Mouse (Mus musculus) layer of hippocampus, adult 2 months (tissue): ENCODE results near the gene Fam118a. TPM values are rescaled to one million over a fixed set of nuclear protein-coding genes. Genes with fewer than 3 reads are reported as not detected.
"Not testable (repeated sequence)": the region's sequence is repeated elsewhere in the genome, so short reads cannot be mapped to it uniquely, and the experiment has no call there.

ENCODE experiments used
- DNase-seq, 2 experiments: peaks; one replicate each; pipeline ENCODE4 v3.0.0; 2022; ENCODE audit warnings: low spot score in 2 of 2
- H3K27ac ChIP-seq: fragments of 200-600 bp; 2 replicates; pipeline ENCODE4 v1.8.1; 2022
- H3K4me3 ChIP-seq: fragments of 200-600 bp; 2 replicates; pipeline ENCODE4 v1.8.1; 2022; ENCODE audit warnings: mild to moderate bottlenecking
- CTCF ChIP-seq: fragments of 200-600 bp; conservative IDR thresholded peaks from 2 replicates; pipeline ENCODE4 v1.8.1; 2022; ENCODE audit warnings: antibody characterized with exemption, mild to moderate bottlenecking, moderate library complexity
- long read RNA-seq, 2 experiments: library from polyadenylated mRNA; stranded (forward); transcript quantifications; one replicate each; pipeline ENCODE4 v2.0.0; 2021; ENCODE audit warnings: borderline mapping rate in 2 of 2
- total RNA-seq, 2 experiments: library from RNA; stranded (reverse); gene quantifications; 2 replicates each; pipeline ENCODE4 v1.2.3; 2021

Fam118a gene
- total RNA-seq, result 10 to 100 TPM; 26.9 to 35.9 TPM
- long read RNA-seq, experiment 1, transcript Fam118a-201 (9 exons, 2,518 nt), result major isoform, 15 of 31 reads
- long read RNA-seq, experiment 1, partial matches to known transcripts, result 0 of 31 reads
- long read RNA-seq, experiment 1, other reads (novel, unspliced or antisense), result 16 of 31 reads
- long read RNA-seq, experiment 2, transcript Fam118a-201 (9 exons, 2,518 nt), result major isoform, 26 of 41 reads
- long read RNA-seq, experiment 2, partial matches to known transcripts, result 2 of 41 reads
- long read RNA-seq, experiment 2, other reads (novel, unspliced or antisense), result 13 of 41 reads

GRCm38 (mm10) chr15:85028648-85029047, at the start of gene Fam118a:
Fam118a (plus strand) TSS chr15:85028948.
- H3K27ac ChIP-seq, DNase-seq, H3K4me3 ChIP-seq: not testable (repeated sequence)

GRCm38 (mm10) chr15:84981609-84982313, 47.0 kb upstream of the Fam118a start:
- no peak for TF ChIP-seq CTCF
- no peak for DNase-seq
- H3K27ac ChIP-seq, result peak overlapping the region; percentile 78
- no peak overlapping the region; the same call in 1 of the 2 replicates for H3K4me3 ChIP-seq

- no peak for TF ChIP-seq CTCF
- DNase-seq, result no peak
- no peak overlapping the region for H3K4me3 ChIP-seq
- H3K27ac ChIP-seq, result peak overlapping the region; percentile 40
Measured at GRCm38 (mm10) chr15:84982888-84983287, 45.9 kb upstream of the Fam118a start.

GRCm38 (mm10) chr15:84983721-84984120, 45.0 kb upstream of the Fam118a start:
- Histone ChIP-seq H3K27ac (peak overlapping the region; percentile 40), H3K4me3 (peak overlapping the region; percentile 20; the same call in 1 of the 2 replicates)
- DNase-seq, result no peak
- TF ChIP-seq CTCF, result no peak

GRCm38 (mm10) chr15:84985516-84986160, 43.1 kb upstream of the Fam118a start:
- no peak for TF ChIP-seq CTCF
- H3K4me3 ChIP-seq, result peak overlapping the region; percentile 89
- DNase-seq, result no peak
- H3K27ac ChIP-seq, result peak overlapping the region; percentile 91; the same call in 1 of the 2 replicates

- peak overlapping the region; percentile 89 for H3K4me3 ChIP-seq
- H3K27ac ChIP-seq, result peak overlapping the region; percentile 91
- no peak for TF ChIP-seq CTCF
- DNase-seq, result no peak
Measured at GRCm38 (mm10) chr15:84986171-84987019, 42.4 kb upstream of the Fam118a start.

- TF ChIP-seq CTCF, result peak; percentile 23; the same call in 1 of the 2 replicates
- peak overlapping the region; percentile 91 for H3K27ac ChIP-seq
- no peak for DNase-seq
- peak overlapping the region; percentile 89 for H3K4me3 ChIP-seq
Measured at GRCm38 (mm10) chr15:84987020-84987815, 41.5 kb upstream of the Fam118a start.

- peak; percentile 77 to 90 for DNase-seq
- TF ChIP-seq CTCF, result 0 out of 2 replicates have a peak, but pooled peaks have one; percentile 16
- Histone ChIP-seq H3K4me3 (peak within 1 kb of the TSS; percentile 89), H3K27ac (peak within 1 kb of the TSS; percentile 91)
Measured at GRCm38 (mm10) chr15:84987874-84988825, 40.6 kb upstream of the Fam118a start, which contains the start of gene 5031439G07Rik. 5031439G07Rik (minus strand) TSS chr15:84988551.

GRCm38 (mm10) chr15:84989098-84989497, 39.6 kb upstream of the Fam118a start:
- TF ChIP-seq CTCF, result no peak
- Histone ChIP-seq H3K27ac (peak overlapping the region; percentile 91), H3K4me3 (no peak overlapping the region)
- DNase-seq, result no peak

- TF ChIP-seq CTCF, result no peak
- H3K27ac ChIP-seq, result peak overlapping the region; percentile 91
- H3K4me3 ChIP-seq, result no peak overlapping the region
- DNase-seq, result no peak
Measured at GRCm38 (mm10) chr15:84989771-84990170, 39.0 kb upstream of the Fam118a start.

GRCm38 (mm10) chr15:84994498-84994897, 34.2 kb upstream of the Fam118a start:
- DNase-seq, result no peak
- Histone ChIP-seq H3K4me3 (no peak overlapping the region), H3K27ac (peak overlapping the region; percentile 51; the same call in 1 of the 2 replicates)
- no peak for TF ChIP-seq CTCF
